Mouse (Mus musculus): ENCODE data around the gene Gfy. TPM values are rescaled to one million over a fixed set of nuclear protein-coding genes. Genes with fewer than 3 reads are reported as not detected.
"Not testable (repeated sequence)": the region's sequence is repeated elsewhere in the genome, so short reads cannot be mapped to it uniquely, and the experiment has no call there.

Gene Gfy
- polyA plus RNA-seq, 1 experiment from 2014 or later = not detected

DNA sequence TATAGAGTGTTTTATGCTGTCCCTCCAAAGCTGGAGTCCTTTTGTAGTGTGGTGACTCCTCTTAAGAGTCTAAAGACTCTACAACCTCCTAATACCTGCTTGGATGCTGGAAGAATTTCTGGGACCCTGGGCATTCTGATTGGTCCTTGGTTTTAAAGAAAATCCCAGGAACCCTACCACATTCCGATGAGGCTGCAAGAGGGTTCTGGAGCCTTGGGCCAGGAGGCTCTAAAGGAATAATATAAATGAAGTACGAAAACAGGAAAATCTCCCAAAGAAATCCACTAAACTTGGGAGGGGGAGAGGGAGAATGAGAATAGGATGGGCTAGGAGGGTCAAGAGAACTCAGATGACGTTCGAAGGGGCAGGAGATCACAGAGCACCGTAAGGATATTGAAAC, 25.8 kb downstream of the Gfy start:
- Histone ChIP-seq H3K27ac (peak overlapping the region; percentile 94), H3K4me1 (peaks cover 17% of the 10 kb centered on the region), H3K36me3 (peaks cover 15% of the 10 kb centered on the region), H3K4me2 (replicated peaks) (peak overlapping the region; percentile 73), H3K27me3 (no peaks in the 10 kb centered on the region), H3K4me3 (peak overlapping the region; percentile 64), H3K9ac (peak overlapping the region; percentile 81), H3K9me3 (replicated peaks) (no peaks in the 10 kb centered on the region)
- ATAC-seq (ENCODE audit: low FRiP score) = 0 out of 2 replicates have a peak, but pooled peaks have one; percentile 2
- 2% methylated on average over 5 of the region's 5 CpGs for WGBS

DNA sequence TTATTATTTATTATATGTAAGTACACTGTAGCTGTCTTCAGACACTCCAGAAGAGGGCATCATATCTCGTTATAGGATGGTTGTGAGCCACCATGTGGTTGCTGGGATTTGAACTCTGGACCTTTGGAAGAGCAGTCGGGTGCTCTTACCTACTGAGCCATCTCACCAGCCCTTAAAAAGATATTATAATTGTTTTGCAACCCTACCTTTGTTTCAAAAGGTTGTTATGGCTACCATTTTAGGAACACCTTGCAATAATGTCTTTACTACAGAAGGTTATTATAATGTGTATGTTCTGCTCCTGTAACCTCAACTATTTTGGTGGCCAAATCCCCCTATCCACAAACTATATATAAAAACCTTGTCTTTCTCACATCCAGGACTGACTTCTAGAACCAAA, 26.3 kb downstream of the Gfy start:
- H3K36me3 ChIP-seq; H3K27ac ChIP-seq; H3K4me3 ChIP-seq; ATAC-seq (ENCODE audit: low FRiP score); H3K27me3 ChIP-seq; H3K9me3 ChIP-seq (replicated peaks): not testable (repeated sequence)
- 95% methylated on average over 2 of the region's 2 CpGs for WGBS
- Histone ChIP-seq H3K4me2 (replicated peaks) (peak overlapping the region; percentile 73), H3K9ac (peak overlapping the region; percentile 81; the same call in 1 of the 2 replicates), H3K4me1 (peaks cover 17% of the 10 kb centered on the region)

DNA sequence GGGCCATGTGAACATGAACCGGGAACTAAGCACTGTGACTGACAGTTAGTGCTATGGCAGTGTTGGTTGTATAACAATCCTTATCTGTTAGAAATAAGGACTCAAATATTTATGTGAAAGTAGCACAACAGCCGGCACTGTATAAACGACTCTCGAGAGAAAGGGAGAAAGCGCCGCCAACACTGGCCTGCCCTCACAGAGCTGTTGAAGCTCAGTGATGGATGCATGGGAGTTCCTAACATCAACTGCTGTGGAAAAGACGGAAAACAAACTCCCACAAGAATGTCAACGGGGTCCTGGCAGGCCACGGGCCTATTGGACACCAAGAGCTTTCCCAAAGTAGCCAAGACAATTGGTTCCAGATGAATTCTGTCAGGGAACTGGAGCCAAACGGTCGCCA, 28.1 kb downstream of the Gfy start:
- WGBS = 50% methylated on average over 11 of the region's 11 CpGs
- Histone ChIP-seq H3K27ac (no peak overlapping the region), H3K4me3 (no peak overlapping the region), H3K4me1 (peaks cover 17% of the 10 kb centered on the region), H3K4me2 (replicated peaks) (no peak overlapping the region), H3K9ac (no peak overlapping the region), H3K36me3 (peaks cover 5% of the 10 kb centered on the region; the same call in 1 of the 2 replicates), H3K27me3 (no peaks in the 10 kb centered on the region), H3K9me3 (replicated peaks) (no peaks in the 10 kb centered on the region)
- ATAC-seq (ENCODE audit: low FRiP score) = no peak

DNA sequence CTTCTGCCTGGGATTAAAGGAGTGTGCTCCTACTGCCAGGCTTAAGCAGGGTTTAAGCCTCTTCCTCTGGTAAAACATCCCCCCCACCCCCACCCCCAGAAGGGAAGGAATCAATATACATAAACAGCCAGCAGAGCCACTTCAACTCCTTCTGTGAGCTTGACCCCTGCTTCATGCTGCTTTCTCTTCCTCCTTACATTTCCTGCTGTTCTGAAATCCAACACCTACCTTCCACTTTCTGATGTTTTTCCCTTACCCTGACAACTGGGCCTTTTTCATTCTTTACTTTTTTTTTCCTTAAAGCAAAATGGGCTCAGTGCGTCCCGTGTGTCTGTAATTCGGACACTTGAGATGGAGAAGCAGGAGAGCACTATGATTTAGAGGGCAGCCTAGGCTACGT, 29.0 kb downstream of the Gfy start:
- Histone ChIP-seq H3K27ac (no peak overlapping the region), H3K4me2 (replicated peaks) (no peak overlapping the region), H3K4me3 (no peak overlapping the region), H3K36me3 (peaks cover 11% of the 10 kb centered on the region; the same call in 1 of the 2 replicates), H3K9ac (peak overlapping the region; percentile 36), H3K9me3 (replicated peaks) (no peaks in the 10 kb centered on the region), H3K4me1 (peaks cover 17% of the 10 kb centered on the region), H3K27me3 (no peaks in the 10 kb centered on the region)
- 57% methylated on average over 4 of the region's 4 CpGs for WGBS
- ATAC-seq (ENCODE audit: low FRiP score) = no peak

DNA sequence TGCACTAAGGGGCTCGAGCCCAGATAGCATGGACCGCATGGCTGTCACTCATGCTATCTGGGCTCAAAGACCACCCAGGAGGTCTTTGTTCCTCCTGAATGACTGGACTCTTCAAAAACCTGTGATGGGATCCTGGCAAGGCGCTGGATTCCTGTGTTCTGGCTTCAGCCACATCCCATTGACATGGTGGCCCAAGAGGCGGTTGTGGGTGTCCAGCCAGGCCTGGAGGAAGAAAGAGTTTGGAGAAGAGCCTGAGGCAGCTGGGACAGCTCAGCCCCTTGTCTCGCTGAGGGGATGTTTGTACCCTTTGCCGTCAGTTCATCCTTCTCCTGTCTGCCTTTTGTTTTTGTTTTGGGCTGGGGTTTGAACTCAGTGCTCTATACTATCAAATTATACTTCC, 29.8 kb downstream of the Gfy start:
- Histone ChIP-seq H3K27ac (no peak overlapping the region), H3K4me3 (no peak overlapping the region), H3K27me3 (no peaks in the 10 kb centered on the region), H3K36me3 (peaks cover 19% of the 10 kb centered on the region), H3K4me1 (peaks cover 12% of the 10 kb centered on the region), H3K9ac (no peak overlapping the region), H3K9me3 (replicated peaks) (no peaks in the 10 kb centered on the region), H3K4me2 (replicated peaks) (no peak overlapping the region)
- WGBS = 31% methylated on average over 6 of the region's 6 CpGs
- no peak for ATAC-seq (ENCODE audit: low FRiP score)

DNA sequence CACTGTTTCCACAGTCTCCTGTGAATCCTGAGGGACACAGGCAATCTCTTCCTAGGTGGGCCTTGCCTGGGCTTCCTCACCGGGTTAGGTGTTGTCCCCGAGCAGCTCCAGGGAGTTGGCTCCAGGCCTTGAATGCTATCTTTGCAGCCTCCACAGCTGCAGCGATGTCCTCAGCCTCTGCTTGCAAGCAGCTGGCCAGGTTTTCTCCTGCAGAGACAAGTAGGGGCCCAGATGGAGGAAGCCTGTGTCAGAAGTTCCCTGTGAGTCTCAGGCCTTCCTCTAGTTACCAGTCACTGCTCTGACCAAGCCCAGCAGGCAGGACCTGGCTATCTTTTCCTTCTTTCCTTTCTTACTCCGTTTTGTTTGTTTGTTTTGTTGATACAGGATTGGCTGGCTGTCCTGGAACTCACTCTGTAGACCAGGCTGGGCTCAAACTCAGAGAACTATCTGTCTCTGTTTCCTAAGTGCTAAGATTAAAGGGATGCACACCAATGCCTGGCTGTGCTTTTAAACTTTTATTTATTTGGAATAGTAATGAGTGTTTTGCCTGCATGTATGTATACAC, 30.8 kb downstream of the Gfy start:
- whole genome bisulfite sequencing = 62% methylated on average over 4 of the region's 4 CpGs
- no peaks in the 10 kb centered on the region for H3K9me3 ChIP-seq (replicated peaks)
- no peak overlapping the region for H3K9ac ChIP-seq
- H3K4me1 ChIP-seq = peaks cover 11% of the 10 kb centered on the region
- H3K27me3 ChIP-seq = no peaks in the 10 kb centered on the region
- no peak for ATAC-seq (ENCODE audit: low FRiP score)
- H3K27ac ChIP-seq = no peak overlapping the region
- H3K4me2 ChIP-seq (replicated peaks) = no peak overlapping the region
- H3K36me3 ChIP-seq = peaks cover 28% of the 10 kb centered on the region
- no peak overlapping the region for H3K4me3 ChIP-seq

DNA sequence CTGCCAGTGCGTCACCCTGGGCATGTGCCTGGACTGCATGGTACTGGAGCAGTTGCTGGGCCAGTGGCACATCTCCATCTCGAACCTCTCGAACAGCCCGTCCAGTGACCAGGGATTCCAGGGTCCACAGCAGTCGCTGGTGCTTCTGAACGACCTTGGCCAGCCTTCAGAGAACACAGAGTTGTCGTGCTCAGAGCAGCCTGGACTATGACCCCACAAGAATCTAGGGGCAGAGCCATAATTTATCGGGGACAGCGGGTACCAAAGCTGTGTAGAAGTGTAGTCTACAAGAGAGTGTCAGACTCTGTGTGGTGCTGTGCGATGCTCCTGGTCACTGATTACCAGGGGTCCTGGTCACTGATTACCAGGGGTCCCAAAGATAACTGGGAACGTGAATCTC, 31.5 kb downstream of the Gfy start:
- Histone ChIP-seq H3K4me3 (no peak overlapping the region), H3K4me1 (peaks cover 7% of the 10 kb centered on the region), H3K36me3 (peaks cover 36% of the 10 kb centered on the region), H3K9me3 (replicated peaks) (no peaks in the 10 kb centered on the region), H3K4me2 (replicated peaks) (no peak overlapping the region), H3K27me3 (no peaks in the 10 kb centered on the region), H3K27ac (no peak overlapping the region), H3K9ac (no peak overlapping the region)
- WGBS = 85% methylated on average over 11 of the region's 11 CpGs
- ATAC-seq (ENCODE audit: low FRiP score) = no peak

DNA sequence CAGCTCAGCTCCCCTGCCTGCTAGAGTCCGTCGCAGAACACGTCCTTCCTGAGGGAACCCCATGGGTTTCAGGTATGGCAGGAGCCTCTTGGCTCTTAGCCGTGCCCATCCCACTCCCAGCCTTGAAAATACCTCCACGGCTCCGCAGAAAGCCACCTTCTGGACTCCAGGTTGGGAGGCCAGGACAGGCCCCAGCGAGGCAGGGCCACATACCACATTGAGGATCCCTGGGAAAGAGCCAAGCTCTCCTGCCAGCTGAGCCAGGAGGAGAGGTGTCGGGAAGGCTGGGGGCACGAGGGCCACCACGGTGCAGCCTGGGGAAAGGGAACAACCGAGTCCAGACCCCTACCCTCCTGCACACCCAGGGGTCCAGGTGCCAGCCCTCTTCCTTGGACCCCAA, 32.1 kb downstream of the Gfy start:
- H3K27ac ChIP-seq = no peak overlapping the region
- no peaks in the 10 kb centered on the region for H3K9me3 ChIP-seq (replicated peaks)
- no peak overlapping the region for H3K4me2 ChIP-seq (replicated peaks)
- no peak overlapping the region for H3K9ac ChIP-seq
- no peak overlapping the region for H3K4me3 ChIP-seq
- no peaks in the 10 kb centered on the region for H3K27me3 ChIP-seq
- 93% methylated on average over 11 of the region's 11 CpGs for WGBS
- H3K4me1 ChIP-seq = peaks cover 7% of the 10 kb centered on the region
- peaks cover 42% of the 10 kb centered on the region for H3K36me3 ChIP-seq
- ATAC-seq (ENCODE audit: low FRiP score) = no peak

DNA sequence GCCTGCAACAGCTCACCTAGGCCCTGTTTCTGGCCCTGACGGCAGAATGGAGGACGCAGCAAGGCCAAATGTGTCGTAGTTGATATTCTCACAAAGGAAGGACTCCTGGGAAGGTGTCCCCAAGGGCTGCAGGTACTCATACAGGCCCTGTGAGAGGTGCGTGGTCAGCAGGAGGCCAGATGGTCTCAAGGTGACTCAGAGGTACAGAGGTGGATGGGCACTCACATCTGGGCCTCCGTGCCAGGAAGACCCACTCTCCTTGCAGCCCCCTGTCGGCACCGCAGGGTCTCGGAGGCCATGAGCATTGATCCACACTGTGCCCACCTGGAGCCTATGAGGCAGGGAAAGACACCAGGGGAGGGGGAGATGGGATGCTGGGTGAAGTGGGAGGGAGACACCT, 33.9 kb downstream of the Gfy start:
- no peak for ATAC-seq (ENCODE audit: low FRiP score)
- Histone ChIP-seq H3K4me1 (no peaks in the 10 kb centered on the region; the same call in 1 of the 2 replicates), H3K9ac (no peak overlapping the region), H3K4me3 (no peak overlapping the region), H3K9me3 (replicated peaks) (no peaks in the 10 kb centered on the region), H3K4me2 (replicated peaks) (no peak overlapping the region), H3K27ac (no peak overlapping the region), H3K36me3 (peaks cover 47% of the 10 kb centered on the region), H3K27me3 (no peaks in the 10 kb centered on the region)
- 95% methylated on average over 8 of the region's 8 CpGs for WGBS

DNA sequence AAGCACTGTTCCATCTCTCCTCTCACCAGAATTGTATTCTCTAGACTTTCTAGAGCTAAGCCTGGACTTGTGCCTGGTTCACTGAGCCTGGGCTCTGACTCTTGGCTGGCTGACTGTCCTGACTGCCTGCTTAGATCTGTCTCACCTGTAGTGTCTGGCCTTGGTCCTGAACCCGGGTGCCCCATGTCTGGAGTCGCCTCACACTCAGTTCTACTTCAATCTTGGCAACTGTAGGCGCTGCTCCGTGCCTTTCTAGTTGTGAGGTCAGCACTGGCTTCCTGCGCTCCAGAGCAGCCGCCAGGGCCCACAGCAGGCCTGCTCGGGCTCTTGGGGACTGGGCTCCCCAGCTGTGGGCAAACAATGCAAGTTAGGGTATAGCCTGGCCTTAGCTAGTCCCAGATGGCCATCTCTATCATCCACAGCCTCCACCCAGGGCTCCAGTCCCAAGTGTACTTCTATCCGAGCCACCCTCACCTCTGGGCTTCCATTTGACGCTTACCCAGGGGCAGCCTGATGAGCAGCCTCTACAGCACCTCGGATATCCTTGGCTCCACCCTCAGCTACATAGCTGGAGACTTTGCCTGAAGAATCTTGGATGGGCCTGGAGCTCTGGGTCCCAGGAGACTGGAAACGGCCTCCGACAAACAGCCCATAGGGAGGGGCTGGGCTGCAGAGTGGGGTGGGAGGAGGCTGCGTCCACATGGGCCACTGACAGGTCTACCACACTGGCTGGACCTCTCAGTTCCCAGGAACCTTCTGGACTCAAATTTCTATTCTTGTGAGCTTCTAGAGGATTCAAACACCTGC, 34.8 kb downstream of the Gfy start:
- H3K9ac ChIP-seq = no peak overlapping the region

DNA sequence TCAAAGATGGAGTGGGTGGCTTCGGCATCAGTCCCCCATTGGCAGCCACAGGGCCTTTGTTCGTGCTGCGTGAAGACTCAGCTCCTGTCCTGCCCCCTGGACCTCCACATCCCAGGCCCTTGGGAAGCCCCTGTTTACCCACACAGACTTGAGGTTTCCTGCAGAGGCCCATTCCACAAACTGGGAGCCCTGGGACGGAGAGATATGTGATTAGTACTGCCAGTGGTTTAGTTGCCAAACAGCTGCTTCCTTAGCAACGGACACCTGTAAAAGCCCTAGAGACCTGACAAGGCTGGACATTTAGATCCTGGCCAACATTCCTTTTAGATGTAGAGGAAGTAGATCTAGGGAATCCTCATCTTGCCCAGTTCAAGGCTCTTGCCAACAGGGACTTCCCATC, 37.5 kb downstream of the Gfy start:
- no peak for ATAC-seq (ENCODE audit: low FRiP score)
- Histone ChIP-seq H3K27ac (no peak overlapping the region), H3K36me3 (peaks cover 44% of the 10 kb centered on the region), H3K4me3 (no peak overlapping the region), H3K4me2 (replicated peaks) (no peak overlapping the region), H3K9me3 (replicated peaks) (no peaks in the 10 kb centered on the region), H3K9ac (no peak overlapping the region), H3K27me3 (peaks cover 8% of the 10 kb centered on the region), H3K4me1 (no peaks in the 10 kb centered on the region)
- 89% methylated on average over 5 of the region's 5 CpGs for WGBS

More for the DNA sequence above, 34.8 kb downstream of the Gfy start:
- H3K4me1 ChIP-seq = no peaks in the 10 kb centered on the region; the same call in 1 of the 2 replicates
- peaks cover 47% of the 10 kb centered on the region for H3K36me3 ChIP-seq
- no peak overlapping the region for H3K27ac ChIP-seq
- no peak for ATAC-seq (ENCODE audit: low FRiP score)
- H3K9me3 ChIP-seq (replicated peaks) = no peaks in the 10 kb centered on the region
- no peak overlapping the region for H3K4me3 ChIP-seq
- WGBS = 87% methylated on average over 13 of the region's 13 CpGs
- no peak overlapping the region for H3K4me2 ChIP-seq (replicated peaks)
- no peaks in the 10 kb centered on the region for H3K27me3 ChIP-seq

DNA sequence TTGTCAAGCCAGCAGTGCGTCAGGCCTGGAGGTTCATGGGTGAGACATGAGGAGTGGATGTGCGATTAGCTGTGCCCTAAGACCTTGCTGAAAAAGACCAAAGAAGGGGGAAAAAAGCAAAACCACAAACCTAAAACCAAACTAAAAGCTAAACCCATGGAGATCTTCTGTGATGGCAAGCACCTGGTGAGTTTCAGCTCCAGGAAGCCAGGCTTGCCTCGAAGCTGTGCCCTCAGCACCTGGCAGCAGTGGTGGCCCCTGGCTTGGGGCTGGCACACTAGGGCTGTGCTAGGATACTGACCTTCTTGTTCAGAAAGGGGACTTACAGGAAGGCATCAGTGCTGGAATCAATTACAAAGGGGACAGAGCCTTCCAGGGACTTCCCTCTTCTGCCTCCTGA, 38.0 kb downstream of the Gfy start:
- 92% methylated on average over 3 of the region's 3 CpGs for WGBS
- Histone ChIP-seq H3K36me3 (peaks cover 42% of the 10 kb centered on the region), H3K9me3 (replicated peaks) (no peaks in the 10 kb centered on the region), H3K27me3 (peaks cover 12% of the 10 kb centered on the region), H3K9ac (no peak overlapping the region), H3K4me3 (no peak overlapping the region), H3K4me2 (replicated peaks) (no peak overlapping the region), H3K4me1 (peaks cover 4% of the 10 kb centered on the region), H3K27ac (no peak overlapping the region)
- no peak for ATAC-seq (ENCODE audit: low FRiP score)

All from hindbrain, embryonic 12.5 days (tissue).